Mouse (Mus musculus) intestine, postnatal 0 days (tissue): ENCODE measurements around the gene Cercam. TPM values are rescaled to one million over a fixed set of nuclear protein-coding genes. Genes with fewer than 3 reads are reported as not detected.

ENCODE experiments used
- ATAC-seq: fragments of 200-750 bp; cut with Nextera tagmentation; 2 replicates; pipeline ENCODE4 v1.8.0; 2017; ENCODE audit warnings: mild to moderate bottlenecking, moderate TSS enrichment, moderate library complexity
- H3K27ac ChIP-seq: fragments of 300-500 bp; sonication (generic); 2 replicates; pipeline ENCODE4 v1.5.1; 2014; ENCODE audit warnings: mild to moderate bottlenecking, low read depth, low read length, moderate library complexity
- H3K27me3 ChIP-seq: fragments of 300-500 bp; sonication (generic); replicated peaks from 2 replicates; pipeline ENCODE4 v1.6.1; 2014; ENCODE audit warnings: low read length, mixed read lengths; ENCODE audit not compliant: control insufficient read depth, insufficient read depth
- H3K36me3 ChIP-seq: fragments of 300-500 bp; sonication (generic); 2 replicates; pipeline ENCODE4 v1.6.1; 2014; ENCODE audit warnings: mild to moderate bottlenecking, moderate library complexity; ENCODE audit not compliant: control insufficient read depth, insufficient read depth
- H3K4me1 ChIP-seq: fragments of 300-500 bp; sonication (generic); replicated peaks from 2 replicates; pipeline ENCODE4 v1.6.1; 2014; ENCODE audit warnings: antibody characterized with exemption, low read length, mixed read lengths; ENCODE audit not compliant: control insufficient read depth, insufficient read depth
- H3K4me2 ChIP-seq: fragments of 300-500 bp; sonication (generic); replicated peaks from 2 replicates; pipeline ENCODE4 v1.6.1; 2014; ENCODE audit warnings: low read depth, mild to moderate bottlenecking, moderate library complexity
- H3K4me3 ChIP-seq: fragments of 300-500 bp; sonication (generic); 2 replicates; pipeline ENCODE4 v1.5.1; 2014; ENCODE audit warnings: low read depth, low read length
- H3K9ac ChIP-seq: fragments of 300-500 bp; sonication (generic); 2 replicates; pipeline ENCODE4 v1.6.1; 2014; ENCODE audit warnings: mild to moderate bottlenecking, low read depth, low read length
- H3K9me3 ChIP-seq: fragments of 300-500 bp; sonication (generic); 2 replicates; pipeline ENCODE4 v1.6.1; 2016; ENCODE audit warnings: mixed run types; ENCODE audit not compliant: control insufficient read depth
- CTCF ChIP-seq: sonication (generic); IDR thresholded peaks from 2 replicates; pipeline ENCODE4 v1.5.1; 2016; ENCODE audit warnings: low read depth, mild to moderate bottlenecking, control low read depth, antibody characterized with exemption, moderate library complexity
- WGBS: fragments of 180-500 bp; shearing (Covaris S2); extraction: QIAGEN DNeasy Blood & Tissue Kit; methylation state at CpG from one replicate; pipeline ENCODE4 v1.1.7; 2014; 5-methylcytosine and 5-hydroxymethylcytosine counted together
- polyA plus RNA-seq: library from polyadenylated mRNA; unstranded; fragments of >200 nt; fragmentation: Nextera tagmentation; extraction: Ambion mirVana; gene quantifications from 2 replicates; pipeline ENCODE4 v1.2.1, GENCODE M21; 2015

Cercam gene
- polyA plus RNA-seq, result 9.5 and 10.6 TPM in 2 replicates

DNA sequence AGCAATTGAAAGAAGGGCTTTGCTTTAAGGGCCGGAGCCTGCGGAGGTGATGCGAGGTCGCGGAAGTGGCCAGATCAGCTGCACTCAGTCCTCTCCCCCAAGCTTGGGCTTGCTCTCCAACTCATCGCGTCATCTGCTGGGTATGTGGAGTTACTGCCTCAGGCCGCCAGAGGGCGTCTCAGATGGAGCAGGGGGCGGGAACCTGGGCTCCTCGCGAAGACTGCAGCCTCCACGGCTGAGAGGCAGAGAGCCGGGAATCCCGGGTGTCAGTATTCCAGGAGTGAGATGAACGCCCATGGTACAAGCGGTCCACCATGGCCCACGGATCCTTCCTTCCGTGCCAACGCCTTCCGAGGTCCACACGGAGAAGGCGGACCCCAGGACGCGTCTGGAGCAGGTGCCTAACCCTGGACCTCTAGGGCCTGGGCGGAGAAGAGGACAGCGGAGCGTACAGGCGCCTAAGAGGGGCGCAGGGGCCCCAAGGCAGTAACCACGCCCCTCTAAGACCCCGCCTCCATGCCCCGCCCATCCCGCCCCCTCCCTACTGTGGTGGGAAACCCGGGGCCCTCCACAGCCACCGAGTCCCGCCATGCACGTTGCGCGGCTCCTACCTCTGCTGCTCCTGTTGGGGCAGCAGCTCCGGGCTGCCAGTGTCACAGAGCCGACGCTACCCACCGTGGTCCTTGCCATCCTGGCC, at the start of gene Cercam:
Cercam (plus strand) TSS at position 216 of the 697 bp plus-strand sequence.
- peak within 1 kb of the TSS; percentile 55 for H3K4me3 ChIP-seq
- H3K36me3 ChIP-seq, result no peaks in the 10 kb centered on the region
- peak within 1 kb of the TSS; percentile 43 for H3K9ac ChIP-seq
- ATAC-seq, result peak; percentile 85
- under 1% methylated on average over 44 of the region's 44 CpGs for WGBS
- H3K27me3 ChIP-seq, result no peaks in the 10 kb centered on the region
- peak within 1 kb of the TSS; percentile 24 for H3K27ac ChIP-seq
- H3K9me3 ChIP-seq, result no peaks in the 10 kb centered on the region
- no peaks in the 10 kb centered on the region; the same call in 1 of the 2 replicates for H3K4me1 ChIP-seq
- peak within 1 kb of the TSS; percentile 95 for H3K4me2 ChIP-seq
- TF ChIP-seq CTCF, result peak; percentile 98

DNA sequence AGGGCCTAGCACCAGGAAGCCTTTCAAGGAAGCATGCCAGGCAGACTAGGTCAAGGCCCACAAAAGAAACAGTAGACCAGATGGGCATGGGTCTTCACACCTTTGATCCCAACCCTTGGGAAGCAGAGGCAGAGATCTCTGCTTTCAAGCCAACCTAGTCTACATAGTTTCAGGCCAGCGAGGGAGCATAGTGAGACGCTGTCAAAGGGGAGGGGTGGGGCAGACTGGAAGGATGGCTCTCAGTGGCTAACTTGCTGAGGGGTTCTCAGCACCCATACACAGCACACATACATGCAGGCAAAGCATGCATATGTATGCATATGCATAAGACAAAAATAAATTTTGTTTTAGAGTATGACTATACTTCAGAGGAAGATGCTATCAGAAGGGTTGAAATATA, 49.6 kb upstream of the Cercam start:
- Histone ChIP-seq H3K4me1 (no peaks in the 10 kb centered on the region), H3K9me3 (no peaks in the 10 kb centered on the region), H3K27me3 (no peaks in the 10 kb centered on the region), H3K27ac (peak overlapping the region; percentile 92), H3K4me3 (0 out of 2 replicates have a peak overlapping the region, but pooled peaks have one; percentile 49), H3K9ac (no peak overlapping the region), H3K4me2 (peak overlapping the region; percentile 84), H3K36me3 (peaks cover 29% of the 10 kb centered on the region)
- ATAC-seq, result no peak
- WGBS, result 9% methylated on average over 2 of the region's 2 CpGs
- TF ChIP-seq CTCF, result no peak

GRCm38 (mm10) chr2:29820025-29820817, 48.7 kb upstream of the Cercam start, which contains the start of gene Urm1:
Gene Urm1, plus strand, starts transcription at chr2:29820075.
- Histone ChIP-seq H3K9me3 (no peaks in the 10 kb centered on the region), H3K36me3 (peaks cover 20% of the 10 kb centered on the region), H3K4me1 (no peaks in the 10 kb centered on the region), H3K27me3 (no peaks in the 10 kb centered on the region), H3K4me3 (peak within 1 kb of the TSS; percentile 49), H3K27ac (peak within 1 kb of the TSS; percentile 92), H3K9ac (peak within 1 kb of the TSS; percentile 64), H3K4me2 (peak within 1 kb of the TSS; percentile 84)
- ATAC-seq, result peak; percentile 81
- WGBS, result 1% methylated on average over 35 of the region's 35 CpGs
- TF ChIP-seq CTCF, result no peak

GRCm38 (mm10) chr2:29826318-29826925, 42.5 kb upstream of the Cercam start:
- peak overlapping the region; percentile 90 for H3K27ac ChIP-seq
- TF ChIP-seq CTCF, result no peak
- 6% methylated on average over 11 of the region's 11 CpGs for WGBS
- H3K9ac ChIP-seq, result peak overlapping the region; percentile 74
- H3K36me3 ChIP-seq, result no peaks in the 10 kb centered on the region
- peak overlapping the region; percentile 81 for H3K4me2 ChIP-seq
- ATAC-seq, result no peak
- H3K4me1 ChIP-seq, result no peaks in the 10 kb centered on the region
- H3K9me3 ChIP-seq, result no peaks in the 10 kb centered on the region
- peak overlapping the region; percentile 99 for H3K4me3 ChIP-seq
- H3K27me3 ChIP-seq, result no peaks in the 10 kb centered on the region

DNA sequence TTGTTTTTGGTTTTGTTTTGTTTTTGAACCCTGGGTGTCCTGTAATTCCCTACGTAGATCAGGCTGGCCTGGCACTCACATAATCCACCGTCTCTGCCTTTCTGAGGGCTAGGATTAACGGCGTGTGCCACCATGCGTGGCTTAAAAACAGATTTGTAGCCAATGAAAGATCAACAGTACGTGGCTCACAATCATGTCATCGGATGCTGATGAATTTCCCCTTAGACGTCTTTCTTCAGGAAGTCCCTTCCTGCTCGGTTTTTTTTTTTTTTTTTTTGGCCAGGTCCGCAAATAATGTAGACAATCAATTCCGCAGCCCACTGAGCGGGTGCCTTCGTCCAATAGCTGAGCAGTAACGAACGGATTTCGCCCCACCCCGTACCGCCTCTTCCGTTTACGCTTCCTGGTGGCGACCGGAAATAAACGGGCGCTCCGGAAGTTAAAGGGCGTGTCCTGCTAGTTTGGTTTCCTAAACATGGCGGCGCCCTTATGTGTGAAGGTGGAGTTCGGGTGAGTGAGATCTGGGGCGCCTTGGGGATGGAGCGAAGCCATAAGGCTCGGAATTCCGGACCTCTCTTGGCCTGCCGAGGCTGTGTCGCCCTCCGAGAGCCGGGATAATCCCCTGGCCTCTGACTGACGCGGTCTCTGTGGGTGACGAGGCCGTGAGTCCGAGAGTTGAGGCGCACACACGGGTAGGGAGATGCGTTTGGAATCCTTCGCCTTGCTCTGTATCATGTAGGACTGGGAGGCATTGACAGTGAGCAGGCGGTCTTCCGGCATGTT, 41.8 kb upstream of the Cercam start:
- Histone ChIP-seq H3K9ac (peak overlapping the region; percentile 74), H3K9me3 (no peaks in the 10 kb centered on the region), H3K4me1 (no peaks in the 10 kb centered on the region), H3K27me3 (no peaks in the 10 kb centered on the region), H3K4me2 (peak overlapping the region; percentile 81), H3K27ac (peak overlapping the region; percentile 90), H3K36me3 (no peaks in the 10 kb centered on the region), H3K4me3 (peak overlapping the region; percentile 99)
- 0 out of 2 replicates have a peak, but pooled peaks have one; percentile 19 for TF ChIP-seq CTCF
- under 1% methylated on average over 48 of the region's 48 CpGs for WGBS
- ATAC-seq, result peak; percentile 94
